Mouse (Mus musculus): ENCODE measurements around the gene Klhl29. TPM values are rescaled to one million over a fixed set of nuclear protein-coding genes. Genes with fewer than 3 reads are reported as not detected.

Gene Klhl29
- polyA plus RNA-seq, 1 experiment = 0.22 TPM

GRCm38 (mm10) chr12:5139302-5139701 lies 236.2 kb downstream of the Klhl29 start:
- Histone ChIP-seq H3K4me1 (ENCODE audit: control insufficient read depth, insufficient read depth, low read length) (no peaks in the 10 kb centered on the region), H3K4me3 (replicated peaks; ENCODE audit: control insufficient read depth, low read depth, low read length) (no peak overlapping the region), H3K27ac (ENCODE audit: control insufficient read depth, insufficient read depth, low read depth, low read length, poor library complexity) (no peak overlapping the region)
- TF ChIP-seq CTCF (IDR thresholded peaks at IDR 0.05; ENCODE audit: control insufficient read depth, insufficient read depth, low read length) (no peak), POLR2A (IDR thresholded peaks at IDR 0.05; ENCODE audit: borderline replicate concordance, control insufficient read depth, low read depth, low read length) (no peak)
- 50% methylated on average over 4 of the region's 4 CpGs for WGBS

GRCm38 (mm10) chr12:5136300-5136699 lies 239.2 kb downstream of the Klhl29 start:
- no peaks in the 10 kb centered on the region for H3K4me1 ChIP-seq (ENCODE audit: control insufficient read depth, insufficient read depth, low read length)
- TF ChIP-seq CTCF (IDR thresholded peaks at IDR 0.05; ENCODE audit: control insufficient read depth, insufficient read depth, low read length) = peak; percentile 76
- no peak for TF ChIP-seq POLR2A (IDR thresholded peaks at IDR 0.05; ENCODE audit: borderline replicate concordance, control insufficient read depth, low read depth, low read length)
- H3K27ac ChIP-seq (ENCODE audit: control insufficient read depth, insufficient read depth, low read depth, low read length, poor library complexity) = no peak overlapping the region
- 36% methylated on average over 4 of the region's 4 CpGs for WGBS
- no peak overlapping the region for H3K4me3 ChIP-seq (replicated peaks; ENCODE audit: control insufficient read depth, low read depth, low read length)

GRCm38 (mm10) chr12:5129190-5129589 lies 246.3 kb downstream of the Klhl29 start:
- Histone ChIP-seq H3K27ac (ENCODE audit: control insufficient read depth, insufficient read depth, low read depth, low read length, poor library complexity) (no peak overlapping the region), H3K4me1 (ENCODE audit: control insufficient read depth, insufficient read depth, low read length) (no peaks in the 10 kb centered on the region), H3K4me3 (replicated peaks; ENCODE audit: control insufficient read depth, low read depth, low read length) (no peak overlapping the region)
- TF ChIP-seq POLR2A (IDR thresholded peaks at IDR 0.05; ENCODE audit: borderline replicate concordance, control insufficient read depth, low read depth, low read length) (no peak), CTCF (IDR thresholded peaks at IDR 0.05; ENCODE audit: control insufficient read depth, insufficient read depth, low read length) (no peak)
- WGBS = 64% methylated on average over 4 of the region's 4 CpGs

- 69% methylated on average over 7 of the region's 7 CpGs for WGBS
- no peak overlapping the region for H3K4me3 ChIP-seq (replicated peaks; ENCODE audit: control insufficient read depth, low read depth, low read length)
- H3K4me1 ChIP-seq (ENCODE audit: control insufficient read depth, insufficient read depth, low read length) = no peaks in the 10 kb centered on the region
- H3K27ac ChIP-seq (ENCODE audit: control insufficient read depth, insufficient read depth, low read depth, low read length, poor library complexity) = no peak overlapping the region
- TF ChIP-seq CTCF (IDR thresholded peaks at IDR 0.05; ENCODE audit: control insufficient read depth, insufficient read depth, low read length) = no peak
- TF ChIP-seq POLR2A (IDR thresholded peaks at IDR 0.05; ENCODE audit: borderline replicate concordance, control insufficient read depth, low read depth, low read length) = no peak
Observed at GRCm38 (mm10) chr12:5125907-5126306, 249.6 kb downstream of the Klhl29 start.

- Histone ChIP-seq H3K27ac (ENCODE audit: control insufficient read depth, insufficient read depth, low read depth, low read length, poor library complexity) (no peak overlapping the region), H3K4me3 (replicated peaks; ENCODE audit: control insufficient read depth, low read depth, low read length) (no peak overlapping the region), H3K4me1 (ENCODE audit: control insufficient read depth, insufficient read depth, low read length) (no peaks in the 10 kb centered on the region)
- 37% methylated on average over 8 of the region's 8 CpGs for WGBS
- no peak for TF ChIP-seq CTCF (IDR thresholded peaks at IDR 0.05; ENCODE audit: control insufficient read depth, insufficient read depth, low read length)
- TF ChIP-seq POLR2A (IDR thresholded peaks at IDR 0.05; ENCODE audit: borderline replicate concordance, control insufficient read depth, low read depth, low read length) = no peak
Observed at GRCm38 (mm10) chr12:5122972-5123371, 252.5 kb downstream of the Klhl29 start.

- Histone ChIP-seq H3K4me1 (ENCODE audit: control insufficient read depth, insufficient read depth, low read length) (no peaks in the 10 kb centered on the region), H3K27ac (ENCODE audit: control insufficient read depth, insufficient read depth, low read depth, low read length, poor library complexity) (no peak overlapping the region), H3K4me3 (replicated peaks; ENCODE audit: control insufficient read depth, low read depth, low read length) (no peak overlapping the region)
- TF ChIP-seq POLR2A (IDR thresholded peaks at IDR 0.05; ENCODE audit: borderline replicate concordance, control insufficient read depth, low read depth, low read length) (no peak), CTCF (IDR thresholded peaks at IDR 0.05; ENCODE audit: control insufficient read depth, insufficient read depth, low read length) (no peak)
- 43% methylated on average over 6 of the region's 6 CpGs for whole genome bisulfite sequencing
Observed at GRCm38 (mm10) chr12:5120249-5120648, 255.2 kb downstream of the Klhl29 start.

- no peak for TF ChIP-seq POLR2A (IDR thresholded peaks at IDR 0.05; ENCODE audit: borderline replicate concordance, control insufficient read depth, low read depth, low read length)
- no peak for TF ChIP-seq CTCF (IDR thresholded peaks at IDR 0.05; ENCODE audit: control insufficient read depth, insufficient read depth, low read length)
- 14% methylated on average over 15 of the region's 15 CpGs for WGBS
- Histone ChIP-seq H3K4me1 (ENCODE audit: control insufficient read depth, insufficient read depth, low read length) (no peaks in the 10 kb centered on the region), H3K4me3 (replicated peaks; ENCODE audit: control insufficient read depth, low read depth, low read length) (no peak overlapping the region), H3K27ac (ENCODE audit: control insufficient read depth, insufficient read depth, low read depth, low read length, poor library complexity) (no peak overlapping the region)
Observed at GRCm38 (mm10) chr12:5119726-5120125, 255.8 kb downstream of the Klhl29 start.

GRCm38 (mm10) chr12:5119286-5119685 lies 256.2 kb downstream of the Klhl29 start:
- H3K27ac ChIP-seq (ENCODE audit: control insufficient read depth, insufficient read depth, low read depth, low read length, poor library complexity) = no peak overlapping the region
- H3K4me1 ChIP-seq (ENCODE audit: control insufficient read depth, insufficient read depth, low read length) = no peaks in the 10 kb centered on the region
- WGBS = 57% methylated on average over 9 of the region's 9 CpGs
- no peak overlapping the region for H3K4me3 ChIP-seq (replicated peaks; ENCODE audit: control insufficient read depth, low read depth, low read length)
- TF ChIP-seq POLR2A (IDR thresholded peaks at IDR 0.05; ENCODE audit: borderline replicate concordance, control insufficient read depth, low read depth, low read length) (no peak), CTCF (IDR thresholded peaks at IDR 0.05; ENCODE audit: control insufficient read depth, insufficient read depth, low read length) (no peak)

- 84% methylated on average over 5 of the region's 5 CpGs for WGBS
- no peak overlapping the region for H3K4me3 ChIP-seq (replicated peaks; ENCODE audit: control insufficient read depth, low read depth, low read length)
- H3K4me1 ChIP-seq (ENCODE audit: control insufficient read depth, insufficient read depth, low read length) = no peaks in the 10 kb centered on the region
- TF ChIP-seq POLR2A (IDR thresholded peaks at IDR 0.05; ENCODE audit: borderline replicate concordance, control insufficient read depth, low read depth, low read length) (no peak), CTCF (IDR thresholded peaks at IDR 0.05; ENCODE audit: control insufficient read depth, insufficient read depth, low read length) (no peak)
- no peak overlapping the region for H3K27ac ChIP-seq (ENCODE audit: control insufficient read depth, insufficient read depth, low read depth, low read length, poor library complexity)
Observed at GRCm38 (mm10) chr12:5116605-5117004, 258.9 kb downstream of the Klhl29 start.

Measured in bone marrow, adult 2 months (tissue).